Mouse (Mus musculus) layer of hippocampus, postnatal 36 days (tissue): ENCODE results near the gene Lrrc47. TPM values are rescaled to one million over a fixed set of nuclear protein-coding genes. Genes with fewer than 3 reads are reported as not detected.
A peak's percentile ranks its signal among the peaks of the same experiment; 100 is the strongest.

Source experiments
- DNase-seq, 2 experiments: peaks; one replicate each; pipeline ENCODE4 v3.0.0; 2022
- total RNA-seq, 2 experiments: library from RNA; stranded (reverse); gene quantifications; 2 replicates each; pipeline ENCODE4 v1.2.3; 2021

Gene Lrrc47
- total RNA-seq, 2 experiments from 2014 or later: 64.5 to 70.7 TPM

- peak in 1 of 2 experiments; percentile 60 for DNase-seq
These were observed 12.4 kb downstream of the Lrrc47 start for GRCm38 (mm10) chr4:154023754-154024601.

- DNase-seq: no peak
These were observed 13.4 kb downstream of the Lrrc47 start for GRCm38 (mm10) chr4:154024729-154025521.

- DNase-seq: peak; percentile 63 to 64
These were observed 14.3 kb downstream of the Lrrc47 start, which contains the start of gene Smim1 for GRCm38 (mm10) chr4:154025641-154026440. Gene Smim1, minus strand, starts transcription at chr4:154026230.

- no peak for DNase-seq
These were observed 14.9 kb downstream of the Lrrc47 start for GRCm38 (mm10) chr4:154026441-154026761.

- no peak for DNase-seq
These were observed 16.5 kb downstream of the Lrrc47 start for GRCm38 (mm10) chr4:154028066-154028465.

- DNase-seq: no peak
These were observed 17.1 kb downstream of the Lrrc47 start for GRCm38 (mm10) chr4:154028646-154029045.

- no peak for DNase-seq
These were observed 25.6 kb downstream of the Lrrc47 start for GRCm38 (mm10) chr4:154037123-154037522.

- no peak for DNase-seq
These were observed 31.0 kb downstream of the Lrrc47 start, which contains the start of gene Ccdc27 for GRCm38 (mm10) chr4:154042577-154042976. Gene Ccdc27, minus strand, starts transcription at chr4:154042677.

GRCm38 (mm10) chr4:154045837-154046236 is 34.3 kb downstream of the Lrrc47 start:
- no peak for DNase-seq

GRCm38 (mm10) chr4:154051401-154051800 is 39.9 kb downstream of the Lrrc47 start:
- no peak for DNase-seq

- DNase-seq: no peak
These were observed 41.5 kb downstream of the Lrrc47 start for GRCm38 (mm10) chr4:154053065-154053464.

GRCm38 (mm10) chr4:154055482-154055881 is 44.0 kb downstream of the Lrrc47 start:
- DNase-seq: no peak

- no peak for DNase-seq
These were observed 44.5 kb downstream of the Lrrc47 start for GRCm38 (mm10) chr4:154056046-154056445.

- DNase-seq: no peak
These were observed 45.1 kb downstream of the Lrrc47 start for GRCm38 (mm10) chr4:154056661-154057060.

- no peak for DNase-seq
These were observed 46.2 kb downstream of the Lrrc47 start for GRCm38 (mm10) chr4:154057696-154058095.

GRCm38 (mm10) chr4:154064827-154065773 is 53.6 kb downstream of the Lrrc47 start:
- DNase-seq: peak; percentile 31 to 39

GRCm38 (mm10) chr4:154070896-154071295 is 59.4 kb downstream of the Lrrc47 start:
- DNase-seq: no peak
